Mouse (Mus musculus) T-helper 17 cell (primary cell): ENCODE measurements around the gene Hs1bp3.

Experiments
- in situ Hi-C, 2 experiments: fragments of 300-600 bp; cut with MboI, MseI; formaldehyde crosslinking; loops; 1 replicate in 1 of 2; 2 replicates in 1 of 2; pipeline ENCODE4 v1.15.1; 2025; ENCODE audit warnings: high pct_unique_total_duplicates in 2 of 2

Gene Hs1bp3

GRCm38 (mm10) chr12:8301011-8301814 is 12.0 kb upstream of the Hs1bp3 start:
- in situ Hi-C loops, result loop anchor here (5.0 to 10.0 kb wide), 4 partner anchors 86 to 314 kb away; no protein-coding TSS in a partner anchor

- in situ Hi-C loops, result loop anchor here (5.0 to 10.0 kb wide), 4 partner anchors 87 to 315 kb away; no protein-coding TSS in a partner anchor
Measured at GRCm38 (mm10) chr12:8301841-8302431, 11.3 kb upstream of the Hs1bp3 start, which contains the start of gene Gdf7. Gene Gdf7 (minus strand): TSS chr12:8301954.

- in situ Hi-C loops, result loop anchor here (5.0 to 10.0 kb wide), 2 partner anchors 83 to 90 kb away; no protein-coding TSS in a partner anchor
Measured at GRCm38 (mm10) chr12:8305258-8305657, 8.0 kb upstream of the Hs1bp3 start.

- in situ Hi-C loops, result loop anchor here (5.0 to 10.0 kb wide), 2 partner anchors 84 to 92 kb away; no protein-coding TSS in a partner anchor
Measured at GRCm38 (mm10) chr12:8306432-8306831, 6.8 kb upstream of the Hs1bp3 start.

- in situ Hi-C loops, result loop anchor here (5.0 to 10.0 kb wide), 2 partner anchors 85 to 92 kb away; no protein-coding TSS in a partner anchor
Measured at GRCm38 (mm10) chr12:8306910-8307309, 6.3 kb upstream of the Hs1bp3 start.

DNA sequence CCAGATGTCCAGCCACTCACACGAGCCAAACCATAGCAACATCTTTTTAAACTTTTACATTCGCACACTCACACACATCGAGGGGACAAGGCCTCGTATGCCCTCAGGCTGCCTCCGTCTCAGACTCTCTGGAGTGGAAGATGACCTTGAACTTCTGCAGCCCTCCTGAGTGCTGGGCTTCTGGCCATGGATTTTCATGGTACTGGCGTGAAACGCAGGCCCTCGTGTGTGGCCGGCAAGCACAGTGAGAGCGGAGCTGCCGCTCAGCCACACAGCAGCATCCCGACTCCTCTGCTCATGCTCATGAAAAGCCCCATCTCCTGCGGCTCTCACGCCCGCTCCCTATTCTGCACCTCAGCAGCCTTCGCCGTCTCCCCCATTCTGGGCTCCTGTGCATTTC is 2.2 kb upstream of the Hs1bp3 start:
- in situ Hi-C loops, result no loop called here

DNA sequence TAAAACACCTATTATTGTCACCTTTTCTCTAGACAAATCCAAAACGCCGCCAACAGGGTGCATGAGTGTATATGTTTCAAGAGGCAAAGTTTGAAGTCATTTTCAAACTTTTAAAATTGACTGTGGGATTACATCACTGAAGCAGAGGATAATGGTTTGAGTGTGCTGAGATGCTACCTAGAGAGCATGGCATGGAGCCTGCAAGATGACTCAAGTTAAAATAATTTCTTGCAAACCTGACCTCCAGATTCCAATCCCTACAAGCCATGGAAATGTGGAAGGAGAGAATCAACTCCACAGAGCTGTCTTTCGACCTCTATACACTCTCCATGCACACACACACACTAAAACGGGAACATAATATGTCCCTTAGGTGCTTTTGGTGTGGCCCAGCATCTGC is 966 bp upstream of the Hs1bp3 start:
- in situ Hi-C loops, result no loop called here

GRCm38 (mm10) chr12:8313773-8314172 is 541 bp downstream of the Hs1bp3 start:
- in situ Hi-C loops, result no loop called here

GRCm38 (mm10) chr12:8316541-8316940 is 3.3 kb downstream of the Hs1bp3 start:
- in situ Hi-C loops, result no loop called here

DNA sequence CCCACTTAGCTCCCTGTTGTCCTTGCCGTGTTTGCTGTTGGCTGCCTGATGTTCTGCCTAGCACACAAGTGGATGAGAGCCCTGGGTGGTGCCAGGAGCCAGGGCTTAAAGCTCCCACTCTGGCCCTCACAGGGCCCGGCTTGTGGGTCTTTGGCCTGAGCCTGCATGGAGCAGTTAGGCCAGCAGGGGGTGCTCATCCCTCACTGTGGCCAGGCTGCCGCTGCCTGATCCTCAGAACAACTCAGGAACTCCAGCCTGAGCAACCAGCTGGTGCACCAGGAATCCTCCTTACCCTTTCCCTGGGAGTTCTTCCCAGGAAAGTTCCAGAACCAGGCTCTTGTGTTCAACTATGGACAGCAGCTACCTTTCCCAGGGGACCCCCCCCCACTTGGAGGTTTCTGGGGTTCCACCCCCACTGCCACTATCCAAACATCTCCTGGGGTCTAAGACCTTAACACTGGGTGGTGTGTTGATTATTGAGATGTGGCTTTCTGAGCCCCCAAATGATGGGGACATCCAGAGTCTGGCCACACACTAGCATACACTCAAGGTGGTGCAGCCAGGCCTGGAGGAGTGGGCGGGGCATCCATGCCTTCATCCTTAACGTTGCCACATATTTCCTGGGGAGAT is 7.0 kb downstream of the Hs1bp3 start:
- in situ Hi-C loops, result loop anchor here (5.0 kb wide), 2 partner anchors 182 to 227 kb away; partner anchors contain the start of gene Rhob (in 2 of the 2)

GRCm38 (mm10) chr12:8321506-8321905 is 8.3 kb downstream of the Hs1bp3 start:
- in situ Hi-C loops, result loop anchor here (5.0 kb wide), 2 partner anchors 181 to 226 kb away; partner anchors contain the start of gene Rhob (in 2 of the 2)

GRCm38 (mm10) chr12:8324086-8324485 is 10.9 kb downstream of the Hs1bp3 start:
- in situ Hi-C loops, result loop anchor here (5.0 kb wide), 2 partner anchors 178 to 223 kb away; partner anchors contain the start of gene Rhob (in 2 of the 2)

GRCm38 (mm10) chr12:8325245-8325942 is 12.2 kb downstream of the Hs1bp3 start:
- in situ Hi-C loops, result loop anchor here in 1 of 2 experiments (25.0 kb wide), 1 partner anchor 712 kb away; the partner anchor contains the start of gene Ttc32

DNA sequence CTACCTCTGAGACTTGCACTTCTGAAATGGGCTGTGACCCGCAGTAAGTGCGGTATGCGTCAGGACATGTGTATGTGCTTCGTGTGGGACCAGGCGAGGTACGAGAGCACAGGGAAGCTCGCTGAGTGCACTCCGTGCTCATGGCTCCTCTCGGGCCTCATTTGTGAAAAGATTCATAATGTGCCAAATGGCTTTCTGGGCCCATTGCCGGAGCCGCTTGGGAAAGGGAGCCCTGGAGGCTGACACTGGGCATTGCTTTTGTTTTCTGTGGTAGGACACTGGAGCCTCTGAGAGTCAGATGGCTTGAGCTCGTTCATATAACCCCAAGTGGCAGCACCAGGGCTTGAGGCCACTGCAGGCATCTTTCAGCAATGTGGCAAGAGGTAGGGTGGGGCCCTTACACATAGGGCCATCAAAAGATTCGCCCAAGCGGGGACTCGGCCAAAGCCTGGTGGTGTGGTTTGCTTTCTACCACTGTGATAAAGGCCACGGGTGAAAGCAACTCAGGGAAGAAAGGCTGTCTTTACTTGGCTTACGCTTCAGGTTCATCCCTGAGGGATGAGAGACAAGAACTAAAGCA is 12.8 kb downstream of the Hs1bp3 start:
- in situ Hi-C loops, result loop anchor here in 1 of 2 experiments (25.0 kb wide), 1 partner anchor 711 kb away; the partner anchor contains the start of gene Ttc32

- in situ Hi-C loops, result loop anchor here in 1 of 2 experiments (25.0 kb wide), 1 partner anchor 710 kb away; the partner anchor contains the start of gene Ttc32
Measured at GRCm38 (mm10) chr12:8326825-8327674, 13.8 kb downstream of the Hs1bp3 start.

GRCm38 (mm10) chr12:8327675-8328053 is 14.4 kb downstream of the Hs1bp3 start:
- in situ Hi-C loops, result loop anchor here in 1 of 2 experiments (25.0 kb wide), 1 partner anchor 710 kb away; the partner anchor contains the start of gene Ttc32

DNA sequence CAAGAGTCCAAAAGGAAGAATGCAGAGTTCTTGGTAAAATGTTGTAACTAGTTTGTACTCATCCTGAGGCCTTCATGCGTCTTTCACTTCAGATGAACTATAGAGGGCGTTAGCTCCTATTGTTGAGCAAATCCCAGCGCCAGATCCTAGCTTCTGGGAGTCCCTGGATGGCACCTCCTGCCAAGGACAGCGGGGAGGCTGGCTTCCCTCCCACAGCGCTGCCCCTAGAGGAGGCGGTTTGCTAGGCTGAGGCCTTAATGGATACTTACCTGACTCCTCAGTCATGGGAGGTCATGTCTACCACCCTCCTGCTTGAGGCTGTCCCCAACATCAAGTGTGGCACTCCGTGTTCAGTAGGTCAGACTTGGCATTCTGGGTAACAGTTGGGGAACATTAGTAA is 16.0 kb downstream of the Hs1bp3 start:
- in situ Hi-C loops, result loop anchor here in 1 of 2 experiments (25.0 kb wide), 1 partner anchor 708 kb away; the partner anchor contains the start of gene Ttc32

DNA sequence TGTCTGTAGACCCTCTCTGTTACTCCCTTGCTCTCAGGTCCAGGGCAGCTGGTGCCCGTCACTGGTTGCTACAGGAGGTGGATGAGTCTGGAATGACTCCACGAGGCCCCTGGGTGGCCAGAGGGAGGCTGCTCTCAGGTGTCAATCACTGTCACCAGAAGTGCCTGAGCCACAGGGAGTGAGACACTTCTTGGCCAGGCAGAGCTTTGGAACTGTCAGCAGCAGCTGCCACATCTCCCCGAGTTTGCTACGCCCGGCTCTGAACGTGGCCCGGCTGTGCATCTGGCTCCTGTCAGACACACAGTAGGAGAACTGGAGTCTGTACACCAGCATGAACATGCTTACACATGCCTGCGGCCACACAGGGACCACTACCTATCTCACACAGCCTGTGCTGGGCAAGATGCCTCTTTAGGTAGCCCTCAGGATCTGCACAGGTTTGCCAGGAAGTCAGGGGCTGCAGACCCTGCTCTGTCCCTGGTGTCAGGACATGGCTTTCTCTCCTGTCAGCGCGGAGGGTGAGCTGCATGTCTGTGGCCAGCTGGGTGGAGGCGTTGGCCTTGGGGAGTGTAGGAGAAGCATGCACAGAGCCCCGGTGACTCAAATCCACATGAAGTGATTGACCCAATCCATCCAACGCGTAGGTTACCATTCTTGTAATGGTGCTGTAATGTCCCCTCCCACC is 18.4 kb downstream of the Hs1bp3 start:
- in situ Hi-C loops, result loop anchor here in 1 of 2 experiments (5.0 to 25.0 kb wide), 2 partner anchors 56 to 706 kb away; partner anchors contain the start of gene Ttc32

GRCm38 (mm10) chr12:8332174-8332542 is 18.9 kb downstream of the Hs1bp3 start:
- in situ Hi-C loops, result loop anchor here in 1 of 2 experiments (5.0 to 25.0 kb wide), 2 partner anchors 55 to 705 kb away; partner anchors contain the start of gene Ttc32
